Mouse (Mus musculus) retina, postnatal 1 day (tissue): Measurements from ENCODE around the gene Slc5a6.

Experiments
- DNase-seq: peaks from one replicate; pipeline ENCODE4 v3.0.0-alpha.2; 2012

Gene Slc5a6

GRCm38 (mm10) chr5:31048763-31049641 lies at the start of gene Slc5a6:
Gene Slc5a6, minus strand, starts transcription at chr5:31048924.
- peak; percentile 74 for DNase-seq

- no peak for DNase-seq
These were observed 47.2 kb upstream of the Slc5a6 start for GRCm38 (mm10) chr5:31095711-31096480.

- DNase-seq: peak; percentile 75
These were observed 46.3 kb upstream of the Slc5a6 start for GRCm38 (mm10) chr5:31094799-31095691.

GRCm38 (mm10) chr5:31094100-31094798 lies 45.5 kb upstream of the Slc5a6 start:
- peak; percentile 19 for DNase-seq

- peak; percentile 74 for DNase-seq
These were observed 44.7 kb upstream of the Slc5a6 start for GRCm38 (mm10) chr5:31093151-31094041.

GRCm38 (mm10) chr5:31092231-31092975 lies 43.7 kb upstream of the Slc5a6 start:
- DNase-seq: peak; percentile 15

GRCm38 (mm10) chr5:31087131-31087530 lies 38.4 kb upstream of the Slc5a6 start:
- no peak for DNase-seq

GRCm38 (mm10) chr5:31086606-31087005 lies 37.9 kb upstream of the Slc5a6 start:
- peak; percentile 23 for DNase-seq

- DNase-seq: peak; percentile 73
These were observed 35.2 kb upstream of the Slc5a6 start for GRCm38 (mm10) chr5:31083949-31084348.

- no peak for DNase-seq
These were observed 34.4 kb upstream of the Slc5a6 start for GRCm38 (mm10) chr5:31082935-31083625.

- peak; percentile 73 for DNase-seq
These were observed 33.6 kb upstream of the Slc5a6 start for GRCm38 (mm10) chr5:31082355-31082754.

GRCm38 (mm10) chr5:31081386-31081785 lies 32.7 kb upstream of the Slc5a6 start:
- peak; percentile 69 for DNase-seq

GRCm38 (mm10) chr5:31080795-31081164 lies 32.1 kb upstream of the Slc5a6 start:
- DNase-seq: no peak

- DNase-seq: no peak
These were observed 31.5 kb upstream of the Slc5a6 start for GRCm38 (mm10) chr5:31080059-31080794.

GRCm38 (mm10) chr5:31076346-31076745 lies 27.6 kb upstream of the Slc5a6 start:
- DNase-seq: no peak

GRCm38 (mm10) chr5:31073176-31073575 lies 24.5 kb upstream of the Slc5a6 start:
- no peak for DNase-seq

- no peak for DNase-seq
These were observed 23.1 kb upstream of the Slc5a6 start for GRCm38 (mm10) chr5:31071821-31072220.

- DNase-seq: no peak
These were observed 22.3 kb upstream of the Slc5a6 start for GRCm38 (mm10) chr5:31071059-31071458.

- no peak for DNase-seq
These were observed 21.1 kb upstream of the Slc5a6 start for GRCm38 (mm10) chr5:31069810-31070209.
